Mouse (Mus musculus) MEL (cell line): ENCODE data around the gene Cfap44. TPM values are rescaled to one million over a fixed set of nuclear protein-coding genes. Genes with fewer than 3 reads are reported as not detected.

ENCODE experiments used
- DNase-seq: peaks from one replicate; pipeline ENCODE4 v3.0.0; 2011; ENCODE audit warnings: low read depth, low spot score
- H3K27ac ChIP-seq: 2 replicates; pipeline ENCODE4 v1.5.1; 2012; ENCODE audit warnings: low read depth, mild to moderate bottlenecking, control low read depth, low read length, moderate library complexity; ENCODE audit not compliant: control insufficient read depth
- H3K27me3 ChIP-seq, 2 experiments: fragments of 150-350 bp in 1 of 2; sonication (generic) in 1 of 2; 2 replicates each; pipeline ENCODE4 v1.6.1; 2012; ENCODE audit warnings: low read length in 2 of 2, mild to moderate bottlenecking in 2 of 2, improper control_type of control experiment in 1 of 2, moderate library complexity in 1 of 2; ENCODE audit not compliant: insufficient read depth in 2 of 2, control insufficient read depth in 1 of 2
- H3K36me3 ChIP-seq, 2 experiments: 2 replicates each; pipeline ENCODE4 v1.6.1; 2012 to 2014; ENCODE audit warnings: low read length in 2 of 2, improper control_type of control experiment in 1 of 2, inconsistent platforms in 1 of 2, mild to moderate bottlenecking in 1 of 2; ENCODE audit not compliant: insufficient read depth in 2 of 2, control insufficient read depth in 1 of 2
- H3K4me1 ChIP-seq, 2 experiments: fragments of 150-350 bp in 1 of 2; sonication (generic) in 1 of 2; 2 replicates each; pipeline ENCODE4 v1.6.1; 2012; ENCODE audit warnings: low read length in 2 of 2, improper control_type of control experiment in 1 of 2, mild to moderate bottlenecking in 1 of 2; ENCODE audit not compliant: insufficient read depth in 2 of 2, control insufficient read depth in 1 of 2
- H3K4me3 ChIP-seq, 2 experiments: fragments of 150-350 bp in 1 of 2; sonication (generic) in 1 of 2; 2 replicates each; pipeline ENCODE4 v1.5.1; 2012; ENCODE audit warnings: low read depth in 2 of 2, low read length in 2 of 2, mild to moderate bottlenecking in 2 of 2, moderate library complexity in 2 of 2, control low read depth in 1 of 2, improper control_type of control experiment in 1 of 2; ENCODE audit not compliant: control insufficient read depth in 1 of 2, insufficient read depth in 1 of 2
- H3K79me2 ChIP-seq: 2 replicates; pipeline ENCODE4 v1.6.1; 2012; ENCODE audit warnings: mild to moderate bottlenecking, low read length, moderate library complexity; ENCODE audit not compliant: control insufficient read depth, poor library complexity, insufficient read depth
- H3K9ac ChIP-seq: 2 replicates; pipeline ENCODE4 v1.6.1; 2012; ENCODE audit warnings: low read depth, mild to moderate bottlenecking, control low read depth, low read length, moderate library complexity; ENCODE audit not compliant: control insufficient read depth, poor library complexity, severe bottlenecking
- H3K9me3 ChIP-seq: fragments of 150-350 bp; sonication (generic); replicated peaks from 2 replicates; pipeline ENCODE4 v1.6.1; 2012; ENCODE audit warnings: mild to moderate bottlenecking, low read length, improper control_type of control experiment, moderate library complexity; ENCODE audit not compliant: insufficient read depth
- CHD1 ChIP-seq: IDR thresholded peaks from 2 replicates; pipeline ENCODE4 v1.6.1; 2012; ENCODE audit warnings: low read depth, mild to moderate bottlenecking, inconsistent platforms, low read length, improper control_type of control experiment
- CHD2 ChIP-seq: IDR thresholded peaks from 2 replicates; pipeline ENCODE4 v1.6.1; 2011; ENCODE audit warnings: low read length, improper control_type of control experiment
- CTCF ChIP-seq, 3 experiments: IDR thresholded peaks in 2 of 3; conservative IDR thresholded peaks in 1 of 3; 2 replicates each; pipeline ENCODE4 v1.5.1; 2011 to 2012; ENCODE audit warnings: low read length in 3 of 3, low read depth in 2 of 3, mild to moderate bottlenecking in 2 of 3, improper control_type of control experiment in 1 of 3, inconsistent platforms in 1 of 3, mixed read lengths in 1 of 3, moderate library complexity in 1 of 3; ENCODE audit not compliant: control insufficient read depth in 1 of 3, insufficient read depth in 1 of 3, poor library complexity in 1 of 3, severe bottlenecking in 1 of 3
- E2F4 ChIP-seq: IDR thresholded peaks from 2 replicates; pipeline ENCODE4 v1.6.1; 2011; ENCODE audit warnings: low read depth, low read length, improper control_type of control experiment, borderline replicate concordance
- ETS1 ChIP-seq: IDR thresholded peaks from 2 replicates; pipeline ENCODE4 v1.6.1; 2012; ENCODE audit warnings: low read depth, mild to moderate bottlenecking, inconsistent platforms, low read length, improper control_type of control experiment, moderate library complexity
- HCFC1 ChIP-seq: IDR thresholded peaks from 2 replicates; pipeline ENCODE4 v1.6.1; 2012; ENCODE audit warnings: low read depth, mild to moderate bottlenecking, inconsistent platforms, low read length, improper control_type of control experiment, moderate library complexity
- KAT2A ChIP-seq: conservative IDR thresholded peaks from 2 replicates; pipeline ENCODE4 v1.6.1; 2012; ENCODE audit warnings: low read depth, low read length, improper control_type of control experiment, inconsistent platforms
- MAFK ChIP-seq: IDR thresholded peaks from 2 replicates; pipeline ENCODE4 v1.6.1; 2011; ENCODE audit warnings: low read depth, mild to moderate bottlenecking, low read length, improper control_type of control experiment, borderline replicate concordance
- MAX ChIP-seq: IDR thresholded peaks from 2 replicates; pipeline ENCODE4 v1.6.1; 2011; ENCODE audit warnings: low read length, improper control_type of control experiment
- MEF2A ChIP-seq: IDR thresholded peaks from 2 replicates; pipeline ENCODE4 v1.6.1; 2014; ENCODE audit warnings: low read depth, mild to moderate bottlenecking, inconsistent platforms, low read length, improper control_type of control experiment; ENCODE audit not compliant: poor library complexity, insufficient replicate concordance, severe bottlenecking; ENCODE audit errors: extremely low read depth
- MXI1 ChIP-seq: IDR thresholded peaks from 2 replicates; pipeline ENCODE4 v1.6.1; 2011; ENCODE audit warnings: mild to moderate bottlenecking, low read depth, low read length, improper control_type of control experiment
- MYB ChIP-seq: IDR thresholded peaks from 2 replicates; pipeline ENCODE4 v1.6.1; 2011; ENCODE audit warnings: mild to moderate bottlenecking, low read depth, low read length, improper control_type of control experiment
- NELFE ChIP-seq: IDR thresholded peaks from 2 replicates; pipeline ENCODE4 v1.6.1; 2011; ENCODE audit warnings: low read depth, low read length, improper control_type of control experiment
- POLR2A ChIP-seq, 2 experiments: IDR thresholded peaks; 2 replicates each; pipeline ENCODE4 v1.6.1; 2011 to 2012; ENCODE audit warnings: low read length in 2 of 2, mild to moderate bottlenecking in 2 of 2, control low read depth in 1 of 2, improper control_type of control experiment in 1 of 2, low read depth in 1 of 2, moderate library complexity in 1 of 2; ENCODE audit not compliant: control insufficient read depth in 1 of 2, insufficient read depth in 1 of 2, poor library complexity in 1 of 2
- POLR2AphosphoS2 ChIP-seq: IDR thresholded peaks from 2 replicates; pipeline ENCODE4 v1.6.1; 2011; ENCODE audit warnings: low read length, improper control_type of control experiment
- POLR2AphosphoS5 ChIP-seq: IDR thresholded peaks from 2 replicates; pipeline ENCODE4 v1.6.1; 2012; ENCODE audit warnings: low read depth, borderline replicate concordance, mild to moderate bottlenecking, inconsistent platforms, low read length, moderate library complexity, mixed read lengths
- RCOR1 ChIP-seq: IDR thresholded peaks from 2 replicates; pipeline ENCODE4 v1.6.1; 2012; ENCODE audit warnings: low read depth, mild to moderate bottlenecking, inconsistent platforms, low read length, improper control_type of control experiment
- SMC3 ChIP-seq: IDR thresholded peaks from 2 replicates; pipeline ENCODE4 v1.6.1; 2011; ENCODE audit warnings: low read depth, low read length, improper control_type of control experiment
- TBP ChIP-seq: IDR thresholded peaks from 2 replicates; pipeline ENCODE4 v1.8.0; 2011; ENCODE audit warnings: low read depth, low read length, improper control_type of control experiment
- TCF12 ChIP-seq: IDR thresholded peaks from 2 replicates; pipeline ENCODE4 v1.6.1; 2014; ENCODE audit warnings: low read depth, mild to moderate bottlenecking, inconsistent platforms, low read length, improper control_type of control experiment, moderate library complexity
- USF1 ChIP-seq: IDR thresholded peaks from 2 replicates; pipeline ENCODE4 v1.6.1; 2014; ENCODE audit warnings: low read depth, mild to moderate bottlenecking, inconsistent platforms, low read length, improper control_type of control experiment, moderate library complexity
- polyA plus RNA-seq, 2 experiments: library from polyadenylated mRNA; stranded (reverse) in 1 of 2; unstranded in 1 of 2; fragments of >175 nt in 1 of 2; fragments of >200 nt in 1 of 2; gene quantifications; 2 replicates each; pipeline versions ENCODE4 v1.2.1 to v1.2.4; 2012; ENCODE audit warnings: low replicate concordance in 2 of 2, low read depth in 1 of 2; ENCODE audit not compliant: insufficient read length in 2 of 2, insufficient read depth in 1 of 2, missing spikeins in 1 of 2
- total RNA-seq: library from RNA; depleted of rRNA; stranded (reverse); fragments of 300-350 nt; gene quantifications from 2 replicates; pipeline ENCODE4 v1.2.3, GENCODE M21; 2012

Gene Cfap44
- total and polyA plus RNA-seq, 3 experiments: not detected

GRCm38 (mm10) chr16:44408290-44408689 is 13.7 kb downstream of the Cfap44 start:
- Histone ChIP-seq H3K27me3 (peaks cover 0 to 2% of the 10 kb centered on the region in 2 experiments; a peak in 1 of 4 replicates), H3K4me3 (no peak overlapping the region), H3K9ac (no peak overlapping the region), H3K27ac (no peak overlapping the region), H3K79me2 (no peaks in the 10 kb centered on the region), H3K4me1 (no peaks in the 10 kb centered on the region), H3K36me3 (no peaks in the 10 kb centered on the region), H3K9me3 (no peaks in the 10 kb centered on the region)
- TF ChIP-seq E2F4 (no peak), POLR2AphosphoS2 (no peak), SMC3 (no peak), MAFK (no peak), POLR2A (IDR thresholded peaks at IDR 0.05; ENCODE audit: control insufficient read depth in 1 of 2, insufficient read depth in 1 of 2, low read depth in 1 of 2, low read length in 2 of 2, poor library complexity in 1 of 2) (no peak), NELFE (no peak), TCF12 (no peak), TBP (no peak), HCFC1 (no peak), MEF2A (no peak), USF1 (no peak), CHD2 (no peak), KAT2A (no peak), POLR2AphosphoS5 (no peak), CHD1 (no peak), CTCF (IDR thresholded peaks at IDR 0.05 in 2 of 3, conservative IDR thresholded peaks at IDR 0.05 in 1 of 3; ENCODE audit: control insufficient read depth in 1 of 3, insufficient read depth in 1 of 3, low read depth in 2 of 3, low read length in 3 of 3, poor library complexity in 1 of 3, severe bottlenecking in 1 of 3) (no peak), RCOR1 (no peak), MXI1 (no peak)
- no peak for DNase-seq

GRCm38 (mm10) chr16:44410176-44410575 is 15.6 kb downstream of the Cfap44 start:
- Histone ChIP-seq H3K4me3 (no peak overlapping the region), H3K4me1 (no peaks in the 10 kb centered on the region), H3K27me3 (peaks cover 0 to 6% of the 10 kb centered on the region in 2 experiments; a peak in 2 of 4 replicates), H3K9me3 (no peaks in the 10 kb centered on the region), H3K79me2 (no peaks in the 10 kb centered on the region), H3K36me3 (no peaks in the 10 kb centered on the region), H3K27ac (no peak overlapping the region), H3K9ac (no peak overlapping the region)
- no peak for DNase-seq
- TF ChIP-seq MAX (no peak), MYB (no peak), ETS1 (no peak)
